Mouse (Mus musculus) lung, adult 2 months (tissue): ENCODE data around the gene Apbb1ip. TPM values are rescaled to one million over a fixed set of nuclear protein-coding genes. Genes with fewer than 3 reads are reported as not detected.

ENCODE experiments used
- DNase-seq: peaks from one replicate; pipeline ENCODE4 v3.0.0; 2022
- H3K4me1 ChIP-seq: fragments of 200-500 bp; 2 replicates; pipeline ENCODE4 v1.6.1; 2011; ENCODE audit warnings: low read length; ENCODE audit not compliant: control insufficient read depth, insufficient read depth
- H3K4me3 ChIP-seq: fragments of 200-500 bp; replicated peaks from 2 replicates; pipeline ENCODE3; 2011; ENCODE audit warnings: low read depth, mild to moderate bottlenecking, control low read depth, low read length; ENCODE audit errors: extremely low read depth
- CTCF ChIP-seq: fragments of 200-500 bp; IDR thresholded peaks from 2 replicates; pipeline ENCODE4 v1.5.1; 2011; ENCODE audit warnings: mild to moderate bottlenecking, low read length, control low read depth; ENCODE audit not compliant: insufficient read depth
- POLR2A ChIP-seq: fragments of 200-500 bp; IDR thresholded peaks from 2 replicates; pipeline ENCODE4 v1.6.1; 2011; ENCODE audit warnings: low read depth, mild to moderate bottlenecking, control low read depth, low read length, borderline replicate concordance; ENCODE audit errors: extremely low read depth
- WGBS: fragments of 180-500 bp; shearing (Covaris S2); methylation state at CpG from one replicate; pipeline ENCODE4 v1.1.7; 2018; 5-methylcytosine and 5-hydroxymethylcytosine counted together
- polyA plus RNA-seq: library from polyadenylated mRNA; depleted of rRNA; stranded (reverse); fragments of >200 nt; gene quantifications from 2 replicates; pipeline ENCODE4 v1.2.3, GENCODE M21; 2012; rRNA removed

Apbb1ip gene
- 5.5 and 6.1 TPM in 2 replicates for polyA plus RNA-seq

DNA sequence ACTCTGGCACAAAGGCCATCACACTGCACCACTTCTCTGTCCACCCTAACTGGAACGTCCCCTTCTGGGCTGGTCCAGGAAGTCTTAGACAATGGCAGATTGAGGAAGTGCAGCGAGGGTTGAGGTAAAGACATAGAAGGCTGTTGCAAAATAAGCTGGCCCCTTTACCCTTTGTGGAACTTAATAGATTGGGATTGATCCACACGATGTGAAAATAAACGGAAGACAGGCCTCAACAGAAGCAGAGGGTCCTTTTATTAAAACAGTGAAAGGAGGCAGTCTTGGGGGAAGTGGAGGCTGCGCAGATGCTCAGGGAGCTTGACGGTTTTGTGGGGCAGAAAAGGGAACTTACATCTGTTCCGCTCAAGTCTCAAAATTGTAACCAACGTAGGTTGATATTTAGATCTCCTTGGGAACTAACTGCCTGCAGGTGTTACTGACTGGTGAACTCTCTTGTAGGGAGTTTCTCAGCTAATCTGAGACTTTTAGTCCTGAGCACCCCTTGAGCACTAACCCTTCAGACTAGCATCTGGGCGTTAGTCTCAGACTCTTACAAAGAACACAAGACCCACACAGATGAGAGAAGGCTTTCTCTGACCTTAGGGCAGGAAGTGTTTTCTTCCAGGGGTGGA is at the start of gene Apbb1ip:
Gene Apbb1ip, plus strand, starts transcription at position 546 of the 632 bp plus-strand sequence.
- no peak for DNase-seq

DNA sequence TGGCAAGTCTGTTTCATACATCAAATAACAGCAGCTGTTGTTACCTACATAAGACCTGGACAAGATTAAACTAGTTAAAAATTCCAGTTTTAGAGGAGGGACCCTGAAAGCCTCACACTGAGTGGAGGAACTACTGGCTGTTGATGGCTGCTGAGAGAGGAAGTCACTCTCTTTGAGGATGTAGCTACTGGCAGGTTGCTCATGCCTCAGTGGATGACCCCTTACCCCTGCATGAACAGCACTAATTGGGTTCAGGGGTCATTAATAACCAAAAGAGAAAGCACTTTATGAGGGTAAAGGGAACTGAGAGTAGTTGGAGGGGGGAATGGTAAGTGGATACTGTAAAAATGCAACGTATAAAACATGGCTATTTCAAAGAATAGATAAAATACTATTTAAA is 46.8 kb upstream of the Apbb1ip start:
- 67% methylated on average over 1 of the region's 1 CpGs for WGBS
- H3K4me1 ChIP-seq, result no peaks in the 10 kb centered on the region
- no peak for TF ChIP-seq CTCF
- no peak for TF ChIP-seq POLR2A
- H3K4me3 ChIP-seq, result no peak overlapping the region
- DNase-seq, result no peak

More for the DNA sequence above, at the start of gene Apbb1ip:
- 0 out of 2 replicates have a peak, but pooled peaks have one; percentile 15 for TF ChIP-seq POLR2A
- no peak for TF ChIP-seq CTCF
- Histone ChIP-seq H3K4me3 (peak within 1 kb of the TSS; percentile 65), H3K4me1 (no peaks in the 10 kb centered on the region; the same call in 1 of the 2 replicates)
- WGBS, result 28% methylated on average over 9 of the region's 9 CpGs

DNA sequence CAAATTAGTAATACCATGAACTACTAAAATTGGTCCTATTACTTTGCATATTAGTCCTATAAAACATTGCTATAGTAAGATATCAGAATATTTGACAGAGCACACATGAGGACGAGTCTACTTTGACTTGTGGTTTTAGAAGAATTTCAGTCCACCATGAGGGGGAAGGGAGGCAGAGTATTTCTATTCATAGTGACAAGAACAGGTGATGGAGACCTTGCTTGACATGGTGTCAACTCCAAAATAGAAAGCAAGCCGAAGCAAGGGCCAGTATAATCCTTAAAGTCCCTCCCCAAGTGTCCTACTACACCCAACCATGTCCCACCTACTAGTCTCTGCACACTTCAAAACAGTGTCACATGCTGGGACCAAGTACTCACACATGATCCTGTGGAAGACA is 37.8 kb upstream of the Apbb1ip start:
- 61% methylated on average over 2 of the region's 2 CpGs for WGBS
- no peak for TF ChIP-seq POLR2A
- no peak for TF ChIP-seq CTCF
- Histone ChIP-seq H3K4me1 (no peaks in the 10 kb centered on the region), H3K4me3 (no peak overlapping the region)
- DNase-seq, result no peak

DNA sequence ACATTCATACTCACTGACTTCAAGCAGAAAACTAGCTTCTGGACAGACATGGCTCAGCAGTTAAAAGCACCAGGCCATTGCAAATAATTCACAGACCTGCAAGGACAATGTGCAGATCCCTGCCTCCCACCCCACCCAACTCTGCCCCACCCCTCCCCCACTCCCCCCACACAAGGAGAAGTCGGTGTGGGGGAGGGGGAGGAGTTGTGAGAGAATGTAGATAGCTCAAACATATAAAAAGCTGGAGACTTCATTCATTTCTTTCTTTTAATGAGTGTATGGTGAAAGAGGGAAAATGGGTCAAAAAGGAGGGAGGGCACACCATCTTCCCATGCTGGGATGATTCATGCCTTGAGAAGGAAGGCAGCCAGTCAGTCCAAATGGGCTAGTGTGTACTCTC is 34.5 kb upstream of the Apbb1ip start:
- no peak for TF ChIP-seq POLR2A
- TF ChIP-seq CTCF, result no peak
- no peak for DNase-seq
- Histone ChIP-seq H3K4me3 (no peak overlapping the region), H3K4me1 (no peaks in the 10 kb centered on the region)
- WGBS, result 53% methylated on average over 1 of the region's 1 CpGs

DNA sequence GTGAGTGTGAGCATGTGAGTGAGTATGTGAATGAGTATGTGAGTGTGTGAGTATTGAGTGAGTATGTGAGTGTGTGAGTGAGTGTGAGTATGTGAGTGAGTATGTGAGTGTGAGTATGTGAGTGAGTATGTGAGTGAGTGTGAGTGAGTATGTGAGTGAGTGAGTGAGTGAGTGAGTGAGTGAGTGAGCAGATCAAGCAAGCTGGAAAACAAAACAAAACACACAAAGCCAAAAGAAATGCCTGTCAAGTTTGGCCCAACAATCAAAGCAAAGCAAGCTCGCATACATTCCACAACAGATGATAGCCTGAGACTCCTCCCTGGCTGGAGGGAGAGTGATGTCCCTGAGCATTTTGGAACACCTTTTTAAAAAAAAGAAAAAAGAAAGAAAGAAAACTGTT is 33.5 kb upstream of the Apbb1ip start:
- WGBS, result 81% methylated on average over 1 of the region's 1 CpGs

DNA sequence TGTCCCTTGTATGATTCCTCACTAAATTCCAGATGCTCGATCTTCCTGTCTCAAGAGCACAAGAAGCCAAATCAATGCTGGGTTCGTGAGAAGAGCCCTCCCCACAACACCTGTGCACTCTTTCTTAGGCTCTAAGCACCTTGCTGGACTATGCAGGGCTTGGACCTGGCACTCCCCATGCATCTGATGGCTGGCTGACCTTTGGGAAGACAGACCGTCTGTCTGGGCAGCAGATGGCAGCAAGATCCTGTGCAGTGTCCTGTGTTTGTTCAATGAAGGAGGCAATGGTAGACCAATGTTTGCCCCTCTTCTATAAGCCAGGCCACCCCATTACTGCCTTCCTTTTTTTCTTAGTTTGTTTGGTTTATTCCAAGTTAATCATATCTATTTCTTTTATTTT is 32.7 kb upstream of the Apbb1ip start:
- no peak for DNase-seq
- TF ChIP-seq POLR2A, result no peak
- TF ChIP-seq CTCF, result peak; percentile 32
- H3K4me3 ChIP-seq, result no peak overlapping the region
- 62% methylated on average over 3 of the region's 3 CpGs for WGBS
- H3K4me1 ChIP-seq, result no peaks in the 10 kb centered on the region

More for the DNA sequence above, 33.5 kb upstream of the Apbb1ip start:
- DNase-seq, result no peak
- no peak for TF ChIP-seq CTCF
- no peak for TF ChIP-seq POLR2A
- Histone ChIP-seq H3K4me3 (no peak overlapping the region), H3K4me1 (no peaks in the 10 kb centered on the region)

DNA sequence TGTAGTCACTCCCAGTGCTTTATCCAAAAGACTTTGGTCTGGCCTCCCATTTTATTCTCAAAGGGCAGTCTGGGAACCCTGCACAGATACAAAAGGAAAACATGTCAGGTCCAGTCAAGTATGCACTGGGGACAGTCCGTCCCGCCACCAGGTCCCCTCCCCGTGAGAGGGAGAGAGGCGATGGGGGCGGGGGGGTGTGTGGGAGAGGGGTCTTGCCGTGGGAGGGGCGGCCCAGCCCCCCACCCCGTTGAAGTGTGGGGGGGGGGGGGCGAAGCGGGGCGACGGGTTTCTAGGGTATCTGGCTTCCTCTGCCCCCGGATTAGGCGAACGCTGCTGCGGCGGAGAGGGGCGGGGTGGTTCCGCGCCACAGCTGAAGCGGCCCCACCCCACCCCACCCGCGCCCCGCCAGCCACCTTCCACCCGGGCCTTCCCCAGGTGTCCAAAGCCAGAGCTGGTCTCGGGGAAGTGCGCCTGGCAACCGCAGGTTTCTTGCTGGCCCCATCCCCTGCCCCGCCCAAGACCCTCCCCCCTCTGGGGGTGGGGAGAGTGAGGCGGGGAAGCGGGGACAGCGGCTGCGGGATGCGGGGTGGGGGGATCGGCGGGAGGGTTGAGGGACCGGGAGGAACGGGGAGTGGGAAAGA is 29.7 kb upstream of the Apbb1ip start:
- DNase-seq, result no peak
- peak overlapping the region; percentile 27 for H3K4me3 ChIP-seq
- H3K4me1 ChIP-seq, result no peaks in the 10 kb centered on the region
- TF ChIP-seq POLR2A (no peak), CTCF (no peak)
- WGBS, result under 1% methylated on average over 18 of the region's 38 CpGs

DNA sequence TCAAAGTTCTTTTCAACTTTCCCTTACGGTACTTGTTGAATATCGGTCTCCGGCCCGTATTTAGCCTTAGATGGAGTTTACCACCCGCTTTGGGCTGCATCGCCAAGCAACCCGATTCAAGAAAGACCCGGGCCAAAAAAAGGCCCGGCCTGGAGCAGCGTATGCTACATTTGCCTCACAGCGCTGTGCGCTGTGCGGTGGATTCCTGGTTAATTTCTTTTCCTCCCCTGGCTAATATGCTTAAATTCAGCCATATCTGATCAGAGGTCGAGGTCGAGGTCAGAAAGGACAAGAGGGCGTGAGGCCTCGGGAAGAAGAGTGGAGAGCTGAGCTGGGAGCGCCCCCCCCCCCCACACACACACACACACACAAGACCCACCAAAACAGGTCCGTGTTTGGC is 29.0 kb upstream of the Apbb1ip start:
- no peak for DNase-seq
- 8% methylated on average over 19 of the region's 19 CpGs for WGBS

DNA sequence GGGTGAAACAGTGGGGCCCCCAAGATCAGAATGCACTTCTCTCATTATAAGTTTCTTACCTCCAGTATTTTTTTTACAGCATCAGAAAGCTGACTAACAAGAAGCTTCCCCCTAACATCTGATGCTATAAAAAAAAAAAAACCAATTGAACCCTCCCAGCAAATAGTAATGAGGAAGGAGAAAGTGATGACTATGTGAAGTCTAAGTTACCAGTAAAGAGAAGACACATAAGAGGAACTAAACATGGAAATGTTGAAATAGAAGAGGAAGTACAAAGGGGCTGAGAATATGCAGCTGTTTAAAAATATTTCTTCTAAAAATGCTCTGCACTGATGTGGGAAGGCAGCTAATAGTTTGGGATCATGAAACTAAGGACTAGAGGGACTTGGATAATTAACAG is 27.1 kb upstream of the Apbb1ip start:
- H3K4me1 ChIP-seq, result no peaks in the 10 kb centered on the region
- TF ChIP-seq POLR2A (no peak), CTCF (no peak)
- no peak overlapping the region for H3K4me3 ChIP-seq
- DNase-seq, result no peak

More for the DNA sequence above, 29.0 kb upstream of the Apbb1ip start:
- TF ChIP-seq CTCF, result no peak
- TF ChIP-seq POLR2A, result no peak
- H3K4me3 ChIP-seq, result peak overlapping the region; percentile 1
- H3K4me1 ChIP-seq, result no peaks in the 10 kb centered on the region

DNA sequence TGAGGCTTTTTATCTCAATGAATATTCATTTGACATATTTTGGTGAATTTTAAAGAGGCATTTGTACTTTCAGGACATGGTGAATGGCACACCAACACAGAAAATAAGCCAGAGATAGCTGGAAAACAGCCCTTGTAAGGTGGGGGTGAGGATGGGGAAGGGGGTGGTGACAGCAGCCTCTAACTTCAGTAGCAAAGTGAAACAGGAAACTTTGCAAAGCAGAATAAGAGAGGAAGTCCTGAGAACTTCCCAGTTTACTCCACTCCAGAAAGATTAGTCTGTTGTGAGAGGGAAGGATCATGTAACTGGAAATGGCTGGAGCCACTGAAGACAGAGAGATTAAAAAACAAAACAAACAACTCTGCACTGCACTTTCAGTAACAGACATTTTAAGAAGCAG is 26.0 kb upstream of the Apbb1ip start:
- Histone ChIP-seq H3K4me3 (no peak overlapping the region), H3K4me1 (no peaks in the 10 kb centered on the region)
- no peak for DNase-seq
- TF ChIP-seq CTCF (no peak), POLR2A (no peak)

DNA sequence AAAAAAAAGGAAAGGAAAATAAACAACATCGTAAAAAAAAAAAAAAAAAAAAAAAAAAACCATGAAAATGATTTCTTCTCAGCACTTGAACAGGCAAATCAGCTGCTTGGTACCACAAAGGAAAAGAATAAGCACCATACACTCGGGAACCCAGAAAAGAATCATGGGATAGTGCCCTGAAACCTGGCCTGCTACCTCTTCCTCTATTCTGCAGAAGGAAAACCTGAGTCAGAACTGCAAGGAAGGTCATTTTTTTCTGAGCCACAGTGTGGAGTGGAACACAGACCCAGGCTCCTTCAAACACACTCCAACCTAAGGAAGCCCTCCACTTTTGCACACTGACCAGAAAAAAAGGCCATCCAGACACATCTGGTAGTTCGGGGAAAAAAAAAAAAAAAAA is 24.1 kb upstream of the Apbb1ip start:
- WGBS, result 74% methylated on average over 3 of the region's 3 CpGs
- H3K4me1 ChIP-seq, result no peaks in the 10 kb centered on the region
- TF ChIP-seq POLR2A (no peak), CTCF (no peak)
- H3K4me3 ChIP-seq, result no peak overlapping the region
- DNase-seq, result no peak
